Mouse (Mus musculus) olfactory bulb, adult 2 months (tissue): Measurements from ENCODE around the gene Calr3.

ENCODE experiments used
- CTCF ChIP-seq: fragments of 200-500 bp; IDR thresholded peaks from 2 replicates; pipeline ENCODE4 v1.5.1; 2012; ENCODE audit warnings: low read depth, mild to moderate bottlenecking, low read length, moderate library complexity; ENCODE audit not compliant: insufficient read depth
- POLR2A ChIP-seq: fragments of 200-500 bp; IDR thresholded peaks from 2 replicates; pipeline ENCODE4 v1.6.1; 2012; ENCODE audit warnings: mild to moderate bottlenecking, low read depth, low read length, moderate library complexity; ENCODE audit not compliant: insufficient read depth

GRCm38 (mm10) chr8:72421362-72422335 is 22.0 kb downstream of the Calr3 start, which contains the start of gene Eps15l1:
- TF ChIP-seq CTCF (no peak), POLR2A (peak; percentile 88)
